Mouse (Mus musculus) embryonic facial prominence, embryonic 11.5 days (tissue): ENCODE results near the gene Bmpr1b. TPM values are rescaled to one million over a fixed set of nuclear protein-coding genes. Genes with fewer than 3 reads are reported as not detected.

Experiments
- ATAC-seq: fragments of 200-750 bp; cut with Nextera tagmentation; replicated peaks from 2 replicates; pipeline ENCODE4 v1.8.0; 2017; ENCODE audit warnings: low read depth; ENCODE audit not compliant: insufficient number of reproducible peaks, low FRiP score, low TSS enrichment
- DNase-seq: peaks from one replicate; pipeline ENCODE4 v3.0.0-alpha.2; 2015; ENCODE audit warnings: low spot score
- H3K27ac ChIP-seq: fragments of 300-500 bp; sonication (generic); replicated peaks from 2 replicates; pipeline ENCODE4 v1.5.1; 2014; ENCODE audit warnings: mild to moderate bottlenecking, low read depth, low read length, control low read depth
- H3K27me3 ChIP-seq: fragments of 300-500 bp; sonication (generic); 2 replicates; pipeline ENCODE4 v1.6.1; 2014; ENCODE audit warnings: mild to moderate bottlenecking, low read length, moderate library complexity, mixed read lengths; ENCODE audit not compliant: control insufficient read depth, insufficient read depth
- H3K36me3 ChIP-seq: fragments of 300-500 bp; sonication (generic); replicated peaks from 2 replicates; pipeline ENCODE4 v1.6.1; 2014; ENCODE audit warnings: low read depth, mild to moderate bottlenecking, low read length, moderate library complexity, mixed read lengths; ENCODE audit not compliant: control insufficient read depth, insufficient read depth
- H3K4me1 ChIP-seq: fragments of 300-500 bp; sonication (generic); 2 replicates; pipeline ENCODE4 v1.6.1; 2014; ENCODE audit warnings: low read length, mixed read lengths; ENCODE audit not compliant: control insufficient read depth, insufficient read depth
- H3K4me2 ChIP-seq: fragments of 300-500 bp; sonication (generic); 2 replicates; pipeline ENCODE4 v1.6.1; 2014; ENCODE audit warnings: low read depth, mild to moderate bottlenecking, control low read depth, low read length, moderate library complexity
- H3K4me3 ChIP-seq: fragments of 300-500 bp; sonication (generic); 2 replicates; pipeline ENCODE4 v1.5.1; 2014; ENCODE audit warnings: low read depth, low read length, control low read depth
- H3K9ac ChIP-seq: fragments of 300-500 bp; sonication (generic); replicated peaks from 2 replicates; pipeline ENCODE4 v1.6.1; 2014; ENCODE audit warnings: mild to moderate bottlenecking, control low read depth, low read length
- H3K9me3 ChIP-seq: fragments of 300-500 bp; sonication (generic); replicated peaks from 2 replicates; pipeline ENCODE4 v1.6.1; 2016; ENCODE audit warnings: mild to moderate bottlenecking, low read length, inconsistent platforms, mixed read lengths; ENCODE audit not compliant: control insufficient read depth
- WGBS: fragments of 180-500 bp; shearing (Covaris S2); extraction: QIAGEN DNeasy Blood & Tissue Kit; methylation state at CpG from one replicate; pipeline ENCODE4 v1.1.7; 2014; 5-methylcytosine and 5-hydroxymethylcytosine counted together
- polyA plus RNA-seq: library from polyadenylated mRNA; unstranded; fragments of >200 nt; fragmentation: Nextera tagmentation; extraction: Ambion mirVana; gene quantifications from 2 replicates; pipeline ENCODE4 v1.2.1, GENCODE M21; 2014

Bmpr1b gene
- polyA plus RNA-seq, 1 experiment from 2014 or later = 11.8 TPM

GRCm38 (mm10) chr3:141831135-141831534 is 338.1 kb downstream of the Bmpr1b start:
- 24% methylated on average over 3 of the region's 3 CpGs for WGBS
- ATAC-seq = 0 out of 2 replicates have a peak, but pooled peaks have one; percentile 56
- no peak overlapping the region for H3K9ac ChIP-seq

GRCm38 (mm10) chr3:141828301-141828700 is 340.9 kb downstream of the Bmpr1b start:
- DNase-seq (no peak), ATAC-seq (no peak)
- WGBS = 87% methylated on average over 5 of the region's 5 CpGs
- no peaks in the 10 kb centered on the region for H3K4me1 ChIP-seq
- H3K9me3 ChIP-seq = no peaks in the 10 kb centered on the region
- no peak overlapping the region for H3K9ac ChIP-seq
- H3K4me2 ChIP-seq = no peak overlapping the region
- no peaks in the 10 kb centered on the region for H3K27me3 ChIP-seq
- H3K36me3 ChIP-seq = no peaks in the 10 kb centered on the region
- no peak overlapping the region for H3K4me3 ChIP-seq
- no peak overlapping the region for H3K27ac ChIP-seq

More at GRCm38 (mm10) chr3:141831135-141831534, 338.1 kb downstream of the Bmpr1b start:
- no peak overlapping the region for H3K27ac ChIP-seq
- no peak overlapping the region for H3K4me2 ChIP-seq
- H3K36me3 ChIP-seq = no peaks in the 10 kb centered on the region
- no peak overlapping the region for H3K4me3 ChIP-seq
- H3K27me3 ChIP-seq = no peaks in the 10 kb centered on the region
- H3K9me3 ChIP-seq = no peaks in the 10 kb centered on the region
- no peaks in the 10 kb centered on the region for H3K4me1 ChIP-seq
- DNase-seq = peak; percentile 70

GRCm38 (mm10) chr3:141819331-141819941 is 349.8 kb downstream of the Bmpr1b start:
- H3K36me3 ChIP-seq = no peaks in the 10 kb centered on the region
- no peak overlapping the region for H3K27ac ChIP-seq
- peak overlapping the region; percentile 10; the same call in 1 of the 2 replicates for H3K4me2 ChIP-seq
- peak; percentile 58 for DNase-seq
- H3K9me3 ChIP-seq = no peaks in the 10 kb centered on the region
- H3K9ac ChIP-seq = no peak overlapping the region; the same call in 1 of the 2 replicates
- no peak overlapping the region for H3K4me3 ChIP-seq
- peak; percentile 79 for ATAC-seq
- H3K27me3 ChIP-seq = no peaks in the 10 kb centered on the region
- 22% methylated on average over 13 of the region's 13 CpGs for WGBS
- H3K4me1 ChIP-seq = peaks cover 2% of the 10 kb centered on the region

- Histone ChIP-seq H3K36me3 (no peaks in the 10 kb centered on the region), H3K27ac (no peak overlapping the region), H3K4me3 (no peak overlapping the region), H3K9me3 (no peaks in the 10 kb centered on the region), H3K4me1 (peaks cover 2% of the 10 kb centered on the region), H3K27me3 (no peaks in the 10 kb centered on the region), H3K4me2 (no peak overlapping the region), H3K9ac (no peak overlapping the region)
- 46% methylated on average over 3 of the region's 3 CpGs for WGBS
- no peak for DNase-seq
- ATAC-seq = peak; percentile 51; the same call in 1 of the 2 replicates
These were observed 350.5 kb downstream of the Bmpr1b start for GRCm38 (mm10) chr3:141818615-141819312.

GRCm38 (mm10) chr3:141814776-141815175 is 354.4 kb downstream of the Bmpr1b start:
- Histone ChIP-seq H3K4me1 (peaks cover 2% of the 10 kb centered on the region), H3K27me3 (no peaks in the 10 kb centered on the region), H3K4me2 (no peak overlapping the region), H3K36me3 (no peaks in the 10 kb centered on the region), H3K9ac (no peak overlapping the region), H3K4me3 (no peak overlapping the region), H3K9me3 (no peaks in the 10 kb centered on the region), H3K27ac (no peak overlapping the region)
- WGBS = 36% methylated on average over 1 of the region's 1 CpGs
- ATAC-seq (0 out of 2 replicates have a peak, but pooled peaks have one; percentile 26), DNase-seq (peak; percentile 28)

- Histone ChIP-seq H3K27me3 (no peaks in the 10 kb centered on the region), H3K27ac (no peak overlapping the region), H3K4me3 (no peak overlapping the region), H3K9ac (no peak overlapping the region), H3K36me3 (no peaks in the 10 kb centered on the region), H3K4me1 (no peaks in the 10 kb centered on the region), H3K9me3 (no peaks in the 10 kb centered on the region), H3K4me2 (no peak overlapping the region)
- ATAC-seq (0 out of 2 replicates have a peak, but pooled peaks have one; percentile 44), DNase-seq (peak; percentile 88)
- 14% methylated on average over 2 of the region's 2 CpGs for WGBS
These were observed 357.9 kb downstream of the Bmpr1b start for GRCm38 (mm10) chr3:141811348-141811747.

GRCm38 (mm10) chr3:141810944-141811343 is 358.3 kb downstream of the Bmpr1b start:
- H3K36me3 ChIP-seq = no peaks in the 10 kb centered on the region
- H3K4me2 ChIP-seq = no peak overlapping the region
- 46% methylated on average over 7 of the region's 7 CpGs for WGBS
- H3K9ac ChIP-seq = no peak overlapping the region
- ATAC-seq (0 out of 2 replicates have a peak, but pooled peaks have one; percentile 62), DNase-seq (no peak)
- H3K27me3 ChIP-seq = no peaks in the 10 kb centered on the region
- no peaks in the 10 kb centered on the region for H3K4me1 ChIP-seq
- no peaks in the 10 kb centered on the region for H3K9me3 ChIP-seq
- no peak overlapping the region for H3K27ac ChIP-seq
- H3K4me3 ChIP-seq = no peak overlapping the region

- H3K4me2 ChIP-seq = no peak overlapping the region
- no peak overlapping the region for H3K9ac ChIP-seq
- ATAC-seq = no peak
- no peaks in the 10 kb centered on the region for H3K4me1 ChIP-seq
- H3K4me3 ChIP-seq = no peak overlapping the region
- no peaks in the 10 kb centered on the region for H3K9me3 ChIP-seq
- no peak for DNase-seq
- 81% methylated on average over 3 of the region's 3 CpGs for WGBS
- no peaks in the 10 kb centered on the region for H3K36me3 ChIP-seq
- H3K27me3 ChIP-seq = no peaks in the 10 kb centered on the region
- H3K27ac ChIP-seq = no peak overlapping the region
These were observed 359.6 kb downstream of the Bmpr1b start for GRCm38 (mm10) chr3:141809581-141809980.
